Mouse (Mus musculus): Measurements from ENCODE around the gene Pcbp4. TPM values are rescaled to one million over a fixed set of nuclear protein-coding genes. Genes with fewer than 3 reads are reported as not detected.

Pcbp4 gene
- total RNA-seq, 2 experiments from 2014 or later, result 3.6 to 4.5 TPM

DNA sequence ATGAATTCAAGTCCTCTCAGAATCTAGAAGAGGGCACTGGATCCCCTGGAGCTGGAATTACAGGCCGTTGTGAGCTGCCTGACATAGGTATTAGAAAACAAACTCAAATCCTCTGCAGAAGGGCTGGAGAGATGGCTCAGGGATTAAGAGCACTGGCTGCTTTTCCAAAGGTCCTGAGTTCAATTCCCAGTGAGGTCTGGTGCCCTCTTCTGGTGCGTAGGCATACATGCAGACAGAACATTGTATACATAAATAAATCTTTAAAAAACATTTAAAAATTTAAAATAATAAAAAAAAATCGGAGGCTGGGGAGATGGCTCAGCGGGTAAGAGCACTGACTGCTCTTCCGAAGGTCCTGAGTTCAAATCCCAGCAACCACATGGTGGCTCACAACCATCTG lies 10.4 kb upstream of the Pcbp4 start:
- ATAC-seq (replicated peaks; ENCODE audit: poor library complexity, severe bottlenecking), result no peak

DNA sequence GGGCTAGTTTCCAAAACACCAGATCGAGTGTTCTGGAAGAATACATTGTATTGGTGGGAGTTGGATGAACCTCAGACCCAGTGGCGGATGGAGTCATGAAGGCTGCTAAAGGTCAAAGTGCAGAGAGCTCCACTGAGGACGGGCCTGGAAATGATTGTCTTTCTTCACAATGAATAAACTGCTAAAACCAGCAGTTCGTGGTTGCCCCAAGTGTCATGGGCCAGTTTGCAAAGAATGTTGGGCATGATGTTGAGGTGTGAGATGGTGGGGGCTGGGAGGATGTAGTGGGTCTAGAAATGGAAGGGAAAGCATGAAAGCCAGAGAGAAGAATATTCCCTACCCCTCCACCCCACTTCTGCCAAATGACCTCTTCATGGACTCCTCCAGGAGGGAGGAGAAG lies 8.3 kb upstream of the Pcbp4 start:
- ATAC-seq (replicated peaks; ENCODE audit: poor library complexity, severe bottlenecking), result no peak

DNA sequence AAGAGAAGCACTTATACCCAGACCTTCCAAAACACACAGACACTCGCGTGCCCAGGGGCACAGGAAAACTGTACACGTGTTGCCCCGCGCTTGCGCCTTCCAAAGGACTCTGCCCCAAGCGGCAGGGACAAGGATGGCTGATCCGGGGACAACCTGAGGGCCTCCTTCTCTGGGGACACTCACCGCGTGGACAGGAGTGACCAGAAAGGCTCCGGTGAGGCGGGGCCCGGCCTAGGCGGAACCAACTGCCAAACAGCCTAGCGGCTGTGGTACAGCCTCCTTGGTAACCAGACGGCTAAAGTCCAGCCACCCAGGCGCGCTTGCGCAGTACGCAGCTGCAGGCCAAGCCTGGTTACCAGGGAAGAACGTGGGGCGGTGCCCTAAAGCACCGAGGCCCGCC lies 5.7 kb upstream of the Pcbp4 start, which contains the start of the genes Abhd14b and Abhd14a:
Gene Abhd14b, plus strand, starts transcription at position 112 of the 400 bp plus-strand sequence.
Gene Abhd14a, minus strand, starts transcription at position 331 of the 400 bp plus-strand sequence.
- peak; percentile 75 for ATAC-seq (replicated peaks; ENCODE audit: poor library complexity, severe bottlenecking)

DNA sequence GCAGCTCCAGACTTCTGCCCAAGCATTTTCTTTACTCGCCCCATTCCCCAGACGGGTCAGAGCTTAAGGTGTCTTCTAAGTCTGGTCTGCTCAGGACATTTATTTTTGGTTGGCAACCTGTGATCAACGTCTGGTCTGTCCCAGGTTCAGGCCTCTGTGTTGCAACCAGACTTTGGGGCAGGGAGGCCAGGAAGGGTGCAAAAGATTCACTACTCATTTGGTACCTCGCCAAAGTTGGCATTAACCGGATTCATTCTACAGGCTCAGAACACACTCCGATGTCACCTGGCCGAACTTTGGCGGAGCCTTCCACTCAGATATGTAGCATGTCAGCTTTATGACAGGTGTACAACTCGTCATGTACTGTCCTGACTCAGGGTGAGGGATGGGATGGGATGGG lies 5.1 kb upstream of the Pcbp4 start:
- ATAC-seq (replicated peaks; ENCODE audit: poor library complexity, severe bottlenecking), result no peak

DNA sequence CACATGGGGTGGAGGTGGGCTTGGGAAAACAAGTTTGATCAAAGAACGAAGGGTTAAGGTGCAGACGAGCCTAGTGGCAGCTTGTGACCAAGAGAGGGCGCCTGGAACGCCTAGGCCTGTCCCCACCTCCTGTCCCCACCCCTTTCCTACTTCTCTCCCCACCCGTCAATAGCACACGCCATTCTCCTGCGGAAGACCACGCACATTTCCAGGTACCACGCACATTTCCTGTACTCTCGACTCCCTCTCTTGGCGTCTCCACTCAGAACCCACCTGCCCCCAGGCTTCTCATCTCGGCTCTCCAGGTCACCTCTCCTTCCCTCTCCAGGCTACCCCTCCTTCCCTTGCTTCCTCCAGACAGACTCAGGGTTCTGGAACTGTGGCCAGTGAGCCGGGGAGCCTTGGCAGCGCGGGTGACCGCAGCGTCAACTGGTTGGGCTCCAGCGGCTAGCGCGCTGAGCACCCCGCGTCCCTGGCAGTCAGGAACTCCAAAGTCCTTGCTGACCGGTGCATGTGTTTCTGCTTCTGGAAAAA lies 4.5 kb upstream of the Pcbp4 start:
- ATAC-seq (replicated peaks; ENCODE audit: poor library complexity, severe bottlenecking), result peak; percentile 70

DNA sequence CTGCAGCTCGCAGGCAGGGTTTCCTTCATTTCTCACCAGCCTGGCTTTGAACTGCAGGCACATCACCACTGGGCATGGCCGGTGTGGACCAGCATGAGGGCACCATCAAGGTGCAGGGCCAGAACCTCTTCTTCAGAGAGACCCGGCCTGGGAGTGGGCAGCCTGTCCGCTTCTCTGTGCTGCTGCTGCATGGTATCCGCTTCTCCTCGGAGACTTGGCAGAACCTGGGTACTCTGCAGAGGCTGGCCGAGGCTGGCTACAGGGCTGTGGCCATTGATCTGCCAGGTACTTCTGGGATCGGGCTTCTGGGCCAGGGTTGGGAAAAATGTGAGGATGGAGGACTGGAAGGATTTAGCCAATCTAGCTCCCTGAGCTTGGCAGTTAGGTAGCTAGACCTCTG lies 3.1 kb upstream of the Pcbp4 start:
- ATAC-seq (replicated peaks; ENCODE audit: poor library complexity, severe bottlenecking), result no peak

DNA sequence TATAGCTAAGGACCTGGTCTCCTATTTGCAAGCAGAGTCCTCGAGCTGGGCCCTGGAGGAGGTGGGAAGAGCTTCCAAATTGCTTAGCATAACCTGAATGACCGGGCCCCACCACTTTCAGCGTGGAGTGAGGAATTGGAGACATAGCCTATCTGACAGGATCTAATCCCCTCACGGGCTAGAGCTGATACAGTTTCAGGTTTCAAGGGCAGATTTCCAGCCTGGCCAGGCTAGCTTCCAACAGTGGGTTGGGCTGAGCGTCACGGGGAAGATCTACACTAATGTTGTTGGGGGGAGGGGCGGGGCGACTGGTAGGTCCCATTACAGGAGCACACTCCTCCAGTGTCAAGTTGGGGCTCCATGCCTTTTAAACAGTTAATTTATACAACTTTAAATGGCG lies 2.4 kb upstream of the Pcbp4 start:
- ATAC-seq (replicated peaks; ENCODE audit: poor library complexity, severe bottlenecking), result no peak

DNA sequence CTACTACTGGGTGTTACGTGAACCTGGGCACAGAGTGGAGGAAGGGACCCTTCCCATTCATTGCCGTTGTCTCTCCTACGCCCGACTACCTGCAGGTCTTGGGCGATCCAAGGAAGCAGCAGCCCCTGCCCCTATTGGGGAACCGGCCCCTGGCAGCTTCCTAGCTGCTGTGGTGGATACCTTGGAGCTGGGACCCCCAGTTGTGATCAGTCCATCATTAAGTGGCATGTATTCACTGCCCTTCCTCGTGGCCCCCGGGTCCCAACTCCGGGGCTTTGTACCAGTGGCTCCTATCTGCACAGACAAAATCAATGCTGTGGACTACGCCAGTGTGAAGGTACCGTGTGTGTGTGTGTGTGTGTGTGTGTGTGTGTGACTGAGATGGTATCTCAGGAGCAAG lies 1.8 kb upstream of the Pcbp4 start:
- no peak for ATAC-seq (replicated peaks; ENCODE audit: poor library complexity, severe bottlenecking)

DNA sequence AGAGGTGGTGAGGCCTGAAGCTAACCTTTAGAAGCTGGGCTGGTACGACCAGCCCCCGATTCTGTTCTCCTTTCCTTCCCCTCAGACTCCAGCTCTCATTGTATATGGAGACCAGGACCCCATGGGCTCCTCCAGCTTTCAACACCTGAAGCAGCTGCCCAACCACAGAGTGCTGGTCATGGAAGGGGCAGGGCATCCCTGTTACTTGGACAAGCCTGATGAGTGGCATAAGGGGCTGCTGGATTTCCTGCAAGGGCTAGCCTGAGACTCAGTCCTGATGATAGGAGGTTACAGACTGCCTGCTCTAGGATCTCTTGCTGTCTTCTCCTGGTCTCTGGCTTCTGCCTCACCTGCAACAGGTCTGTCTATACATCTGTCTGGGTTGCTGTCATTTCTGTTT lies 1.2 kb upstream of the Pcbp4 start:
- ATAC-seq (replicated peaks; ENCODE audit: poor library complexity, severe bottlenecking), result no peak

DNA sequence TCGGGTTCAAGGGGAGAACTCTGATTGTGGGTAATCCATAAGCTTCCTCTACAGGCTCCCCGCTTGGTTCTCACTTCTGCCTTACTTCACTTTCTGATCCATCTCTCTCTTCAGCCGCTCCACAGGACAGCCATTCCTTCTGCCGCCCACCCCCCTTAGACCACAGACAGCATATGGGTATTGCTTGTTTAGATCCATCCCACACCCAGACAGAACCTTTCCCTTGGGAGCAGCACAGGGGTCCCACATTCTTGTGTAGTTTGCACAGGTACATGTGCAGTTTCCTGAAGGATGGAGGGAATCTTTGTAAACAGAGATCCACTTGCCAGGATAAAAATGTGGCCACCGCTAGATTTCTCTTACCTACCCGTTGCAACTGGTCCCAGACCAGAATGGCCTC lies 740 bp upstream of the Pcbp4 start:
- ATAC-seq (replicated peaks; ENCODE audit: poor library complexity, severe bottlenecking), result no peak

DNA sequence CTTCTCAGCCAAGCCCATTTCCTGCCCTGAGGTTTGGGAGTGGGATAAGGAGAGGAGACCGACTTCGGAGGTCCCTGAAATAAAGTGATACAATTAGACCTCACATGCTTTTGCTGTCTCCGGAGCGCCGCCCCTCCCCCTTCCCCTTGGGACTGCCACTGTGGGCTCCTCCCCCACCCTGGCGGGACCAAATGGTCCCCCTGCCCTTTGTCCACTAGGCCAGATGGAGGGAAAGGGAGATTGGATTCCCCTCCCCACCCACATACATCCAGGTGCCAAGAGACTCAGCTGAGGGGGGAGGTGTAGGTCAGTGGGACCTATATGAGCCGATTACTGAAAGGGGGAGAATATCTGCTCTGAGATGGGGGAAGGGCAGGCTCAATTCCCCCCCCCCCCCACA lies 270 bp upstream of the Pcbp4 start:
- ATAC-seq (replicated peaks; ENCODE audit: poor library complexity, severe bottlenecking), result no peak

DNA sequence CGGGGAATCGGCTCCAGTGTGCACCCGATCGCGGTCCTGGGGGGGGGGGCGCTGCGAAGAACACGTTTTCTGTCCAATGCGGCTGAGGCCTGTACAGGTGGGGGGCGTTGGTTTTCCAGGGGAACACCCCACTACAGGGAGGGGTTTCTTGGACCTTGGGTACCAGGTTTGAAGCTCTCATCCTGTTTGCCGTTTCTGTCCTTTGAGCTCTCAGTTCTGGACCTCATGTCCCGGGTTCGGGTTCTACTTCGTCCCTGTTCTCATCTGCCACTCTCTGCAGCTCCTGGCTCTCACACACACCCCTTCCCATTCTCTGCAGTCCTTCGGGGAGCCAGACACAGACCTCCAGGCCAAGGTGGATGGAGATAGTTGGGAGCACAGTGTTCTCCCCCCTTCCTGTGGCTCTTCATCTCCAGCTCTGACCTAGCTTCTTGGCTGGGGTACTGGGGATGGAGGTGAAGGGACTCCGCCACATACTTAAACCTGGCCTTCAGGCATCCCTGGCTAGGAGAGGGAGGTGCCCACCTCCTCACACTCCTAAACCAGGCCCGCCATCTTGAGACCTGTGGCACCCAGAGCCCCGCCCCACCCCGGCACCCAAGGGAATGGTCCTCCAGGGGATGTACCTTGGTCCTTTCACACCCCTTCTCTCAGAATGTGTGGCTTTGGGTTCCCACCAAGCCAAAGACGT lies 1.1 kb downstream of the Pcbp4 start:
- ATAC-seq (replicated peaks; ENCODE audit: poor library complexity, severe bottlenecking), result no peak

DNA sequence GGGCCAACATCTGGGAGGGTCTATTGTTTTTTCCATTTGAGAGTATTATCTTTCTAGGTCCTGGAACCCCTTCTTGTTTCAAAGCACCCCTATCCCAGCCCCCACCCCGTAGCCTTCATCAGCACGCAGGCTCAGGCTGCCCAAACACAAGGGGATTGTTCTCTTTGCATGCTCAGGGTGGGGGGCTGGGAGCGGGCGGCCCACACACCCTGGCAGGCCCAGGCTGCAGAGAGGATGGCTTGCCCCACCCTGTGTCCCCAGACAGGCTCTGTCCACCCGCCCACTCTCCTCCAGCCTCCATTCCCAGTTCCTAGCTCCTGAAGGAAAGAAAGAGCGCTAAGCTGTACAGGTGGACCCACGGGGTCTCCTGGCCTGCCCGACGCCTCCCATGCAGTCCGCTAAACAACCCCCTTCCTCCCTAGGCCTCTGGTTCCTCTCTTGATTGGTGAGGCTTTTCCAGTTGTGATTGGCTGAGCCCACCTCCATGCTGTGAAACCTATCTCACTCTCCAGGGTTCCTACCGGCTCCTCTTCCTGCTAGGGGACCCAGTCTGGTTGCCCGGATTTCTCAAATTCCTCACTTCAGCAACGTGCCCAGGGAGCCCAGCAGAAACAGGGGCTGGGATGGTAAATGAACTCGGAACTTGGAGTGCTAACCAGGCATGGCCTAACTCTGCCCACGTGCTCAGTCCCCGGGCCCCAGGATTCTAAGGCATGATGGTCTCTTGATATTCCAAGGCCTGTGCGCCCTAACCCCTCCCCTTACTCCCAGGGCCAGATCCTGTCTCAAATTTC lies 2.0 kb downstream of the Pcbp4 start:
- ATAC-seq (replicated peaks; ENCODE audit: poor library complexity, severe bottlenecking), result no peak

DNA sequence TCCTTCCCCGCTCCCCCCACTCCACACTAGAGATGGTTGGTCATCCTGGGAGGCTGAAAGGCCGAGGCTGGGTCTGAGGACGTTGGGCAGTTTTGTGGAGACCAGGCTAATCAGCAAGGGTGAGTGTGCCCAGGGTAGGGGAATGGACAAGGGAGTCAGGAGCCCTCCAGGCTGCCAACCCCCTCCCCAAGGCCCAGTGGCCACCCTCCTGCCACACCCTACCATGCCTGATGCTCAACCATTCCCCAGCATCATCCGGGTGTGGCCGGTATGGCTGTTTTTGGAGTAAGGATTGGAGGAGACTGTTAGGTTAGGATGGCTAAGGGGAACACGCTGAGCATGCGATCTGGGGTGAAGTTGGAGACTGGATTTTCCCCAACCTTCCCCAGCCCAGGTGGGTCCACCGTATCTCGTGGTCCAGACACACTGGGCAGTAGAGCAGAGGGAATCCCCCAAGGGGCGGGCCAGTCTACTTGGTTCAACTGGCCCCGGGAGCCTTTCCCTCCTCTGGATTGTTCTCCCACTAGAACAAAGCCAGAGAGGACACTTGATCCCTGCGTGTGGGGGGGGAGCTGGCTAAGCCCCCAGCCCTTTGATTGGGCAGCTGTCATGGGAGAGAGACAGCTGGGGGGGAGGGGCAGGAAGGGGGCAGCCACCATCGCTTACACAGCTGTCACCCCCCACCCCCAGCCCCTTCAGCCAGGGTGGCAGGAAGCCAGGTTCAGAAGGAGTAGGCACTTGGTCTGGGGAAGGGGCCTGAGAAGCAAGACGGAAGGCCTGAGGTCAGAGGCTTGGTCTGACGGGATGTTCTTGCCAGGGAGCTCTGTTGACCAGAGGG lies 3.5 kb downstream of the Pcbp4 start:
- no peak for ATAC-seq (replicated peaks; ENCODE audit: poor library complexity, severe bottlenecking)

DNA sequence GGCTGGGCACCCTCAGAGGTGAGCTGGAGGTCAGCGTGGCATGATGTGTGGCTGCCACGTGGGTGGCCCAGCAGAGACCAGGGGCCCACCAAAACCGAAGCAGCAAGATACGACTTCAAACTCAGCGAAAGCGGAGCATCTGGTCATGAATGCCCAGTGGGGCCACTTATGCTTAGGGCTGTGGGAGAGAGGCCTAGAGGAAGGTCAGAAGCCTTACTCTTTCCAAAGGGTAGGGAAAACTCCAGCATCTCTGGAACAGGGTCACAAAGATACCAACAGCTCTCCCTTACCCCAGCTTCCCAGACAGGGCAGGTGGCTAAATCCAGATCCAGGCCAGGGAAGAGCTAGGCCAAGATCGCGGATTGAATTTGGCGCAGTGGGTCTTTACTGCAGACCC lies 4.1 kb downstream of the Pcbp4 start:
- no peak for ATAC-seq (replicated peaks; ENCODE audit: poor library complexity, severe bottlenecking)

DNA sequence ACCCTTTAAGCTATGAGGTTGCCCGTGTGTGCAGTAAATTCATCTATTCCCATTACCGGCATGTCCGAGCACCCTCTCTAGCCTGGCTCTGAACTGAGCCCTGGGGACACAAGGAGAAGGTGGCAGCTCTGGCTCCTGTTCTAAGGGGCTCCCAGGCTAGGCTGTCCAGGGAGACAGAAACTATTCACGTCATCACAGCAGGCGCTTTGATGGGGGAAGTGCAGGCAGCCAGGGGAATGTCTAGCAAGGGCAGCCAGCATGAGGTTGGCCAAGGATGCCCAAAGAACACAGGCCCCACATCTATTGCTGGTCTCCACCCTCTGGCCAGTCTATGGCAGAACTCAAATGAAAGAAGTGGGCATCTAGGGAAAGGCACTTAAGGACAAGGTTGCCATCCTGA lies 4.8 kb downstream of the Pcbp4 start:
- ATAC-seq (replicated peaks; ENCODE audit: poor library complexity, severe bottlenecking), result no peak

DNA sequence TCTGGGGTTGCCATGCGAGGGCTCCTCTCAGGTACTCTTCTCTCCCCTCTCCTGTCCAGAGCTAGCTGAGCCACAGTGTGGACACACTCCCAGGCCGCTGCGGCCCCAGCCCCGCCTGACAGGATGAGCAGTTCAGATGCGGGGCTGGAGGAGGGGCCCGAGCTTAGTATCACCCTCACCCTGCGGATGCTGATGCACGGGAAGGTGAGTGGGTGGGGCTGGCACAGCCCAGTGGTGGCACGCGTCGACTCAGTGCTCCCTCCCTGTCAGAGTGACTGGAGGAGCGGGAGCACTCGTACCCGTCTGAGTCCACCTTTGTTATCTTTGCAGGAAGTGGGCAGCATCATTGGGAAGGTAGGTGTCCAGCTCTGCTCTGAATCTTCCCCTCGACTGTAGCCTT lies 6.9 kb downstream of the Pcbp4 start:
- no peak for ATAC-seq (replicated peaks; ENCODE audit: poor library complexity, severe bottlenecking)

DNA sequence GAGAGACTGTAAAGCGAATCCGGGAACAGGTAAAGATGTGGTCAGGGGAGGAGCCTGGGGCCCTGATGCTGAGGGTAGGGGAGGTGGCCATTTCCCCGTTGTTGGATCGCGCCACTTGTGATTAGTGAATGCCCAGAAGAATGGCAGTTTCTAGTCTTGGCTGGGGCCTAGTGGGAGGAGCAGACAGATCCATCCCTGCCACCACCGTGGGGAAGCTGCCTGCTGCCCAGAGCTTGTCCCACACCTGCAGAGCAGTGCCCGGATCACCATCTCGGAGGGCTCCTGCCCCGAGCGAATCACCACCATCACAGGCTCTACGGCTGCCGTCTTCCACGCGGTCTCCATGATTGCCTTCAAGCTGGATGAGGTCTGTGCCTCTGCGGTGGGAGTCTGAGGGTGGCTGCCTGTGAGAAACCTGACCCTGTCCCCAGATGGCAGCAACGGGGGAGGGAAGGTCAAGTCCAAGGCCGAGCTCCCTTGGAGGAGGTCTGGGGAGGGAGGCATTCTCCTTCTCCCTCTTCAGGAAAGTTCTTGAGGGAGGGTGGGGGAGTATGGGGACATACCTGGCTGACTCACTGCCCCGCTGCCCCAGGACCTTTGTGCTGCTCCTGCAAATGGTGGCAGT lies 7.4 kb downstream of the Pcbp4 start:
- ATAC-seq (replicated peaks; ENCODE audit: poor library complexity, severe bottlenecking), result no peak

DNA sequence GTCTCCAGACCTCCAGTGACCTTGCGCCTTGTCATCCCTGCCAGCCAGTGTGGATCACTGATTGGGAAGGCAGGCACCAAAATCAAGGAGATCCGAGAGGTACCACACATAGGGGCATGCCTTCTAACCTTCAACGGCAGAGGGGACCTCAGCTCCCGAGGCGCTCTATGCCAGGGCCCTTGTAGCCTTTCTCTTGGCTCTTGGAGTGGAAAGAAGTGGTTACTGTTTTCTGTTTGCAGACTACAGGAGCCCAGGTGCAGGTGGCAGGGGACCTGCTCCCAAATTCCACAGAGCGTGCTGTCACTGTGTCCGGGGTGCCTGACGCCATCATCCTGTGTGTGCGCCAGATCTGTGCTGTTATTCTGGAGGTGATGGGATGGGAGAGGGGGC lies 7.9 kb downstream of the Pcbp4 start:
- no peak for ATAC-seq (replicated peaks; ENCODE audit: poor library complexity, severe bottlenecking)

DNA sequence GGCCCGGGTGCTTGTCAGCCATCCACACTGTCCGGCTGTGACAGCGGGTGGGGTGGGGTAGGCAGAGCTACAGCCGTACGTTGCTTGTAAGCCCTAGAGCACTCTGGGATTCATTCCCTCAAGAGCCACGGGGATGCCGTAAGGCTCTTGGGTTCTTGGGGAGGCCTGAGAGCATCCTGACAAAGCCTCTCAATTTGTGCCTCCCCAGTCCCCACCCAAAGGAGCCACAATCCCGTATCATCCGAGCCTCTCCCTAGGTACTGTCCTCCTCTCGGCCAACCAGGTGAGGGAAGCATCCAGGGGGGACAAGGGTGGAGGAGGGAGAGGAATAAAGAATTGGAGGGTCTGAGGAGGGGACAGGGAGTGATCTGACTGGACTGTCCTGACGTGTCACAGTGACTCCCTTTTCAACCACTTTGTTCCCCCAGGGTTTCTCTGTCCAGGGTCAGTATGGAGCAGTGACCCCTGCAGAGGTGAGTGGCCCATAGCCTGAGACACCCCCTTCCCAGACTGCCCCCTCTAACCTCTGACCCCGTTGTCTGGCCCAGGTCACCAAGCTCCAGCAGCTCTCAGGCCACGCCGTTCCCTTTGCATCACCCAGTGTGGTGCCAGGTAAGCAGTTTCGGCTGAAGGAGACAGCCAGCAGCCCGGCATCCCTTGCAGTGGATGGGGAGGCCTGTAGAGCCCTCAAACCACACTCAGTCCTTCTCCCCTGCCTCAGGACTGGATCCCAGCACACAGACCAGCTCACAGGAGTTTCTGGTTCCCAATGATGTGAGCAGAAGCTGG lies 8.7 kb downstream of the Pcbp4 start:
- no peak for ATAC-seq (replicated peaks; ENCODE audit: poor library complexity, severe bottlenecking)

Measured in granulocyte monocyte progenitor cell, adult 5-6 weeks (primary cell).